Mouse (Mus musculus): ENCODE results near the gene Tacc2.

- TF ChIP-seq CTCF (IDR thresholded peaks at IDR 0.05; ENCODE audit: borderline replicate concordance, insufficient read depth, low read length) (no peak), POLR2A (IDR thresholded peaks at IDR 0.05; ENCODE audit: low read depth, low read length) (no peak)
Observed at GRCm38 (mm10) chr7:130648061-130648460, 70.8 kb downstream of the Tacc2 start.

Measured in embryonic fibroblast, embryonic 13.5 days (primary cell).